Mouse (Mus musculus) C2C12 (cell line): ENCODE data around the gene Eps8l3. TPM values are rescaled to one million over a fixed set of nuclear protein-coding genes. Genes with fewer than 3 reads are reported as not detected.

Experiments used
- H3K27me3 ChIP-seq: one replicate; pipeline ENCODE4 v1.6.1; 2011; ENCODE audit not compliant: control insufficient read depth, insufficient read depth, insufficient read length
- H3K36me3 ChIP-seq: one replicate; pipeline ENCODE4 v1.6.1; 2011; ENCODE audit not compliant: control insufficient read depth, insufficient read depth
- H3K4me3 ChIP-seq: one replicate; pipeline ENCODE4 v1.5.1; 2011; ENCODE audit warnings: mild to moderate bottlenecking, control low read depth; ENCODE audit not compliant: poor library complexity, insufficient read depth, severe bottlenecking
- H3K79me2 ChIP-seq: one replicate; pipeline ENCODE4 v1.6.1; 2011; ENCODE audit not compliant: control insufficient read depth, insufficient read depth
- H3K79me3 ChIP-seq: one replicate; pipeline ENCODE4 v1.6.1; 2011; ENCODE audit warnings: low read depth, control low read depth
- H3ac ChIP-seq: one replicate; pipeline ENCODE3; 2011; ENCODE audit warnings: low read depth; ENCODE audit not compliant: control insufficient read depth, insufficient read length
- CEBPB ChIP-seq: IDR thresholded peaks from one replicate; pipeline ENCODE4 v1.6.1; 2011; ENCODE audit warnings: low read depth, mild to moderate bottlenecking, control low read depth, moderate library complexity
- CTCF ChIP-seq: IDR thresholded peaks from one replicate; pipeline ENCODE4 v1.5.1; 2011; ENCODE audit not compliant: control insufficient read depth, insufficient read depth, insufficient read length
- FOSL1 ChIP-seq: IDR thresholded peaks from one replicate; pipeline ENCODE4 v1.8.0; 2011; ENCODE audit warnings: mild to moderate bottlenecking, low read length; ENCODE audit not compliant: poor library complexity, insufficient read depth, severe bottlenecking
- MAX ChIP-seq: IDR thresholded peaks from one replicate; pipeline ENCODE4 v1.6.1; 2011; ENCODE audit warnings: mild to moderate bottlenecking, control low read depth
- MYOD1 ChIP-seq: IDR thresholded peaks from one replicate; pipeline ENCODE4 v1.6.1; 2011; ENCODE audit warnings: low read depth; ENCODE audit not compliant: control insufficient read depth, insufficient read length
- MYOG ChIP-seq: IDR thresholded peaks from one replicate; pipeline ENCODE4 v1.6.1; 2011; ENCODE audit not compliant: control insufficient read depth, insufficient read length; ENCODE audit errors: extremely low read depth
- USF1 ChIP-seq: IDR thresholded peaks from one replicate; pipeline ENCODE4 v1.6.1; 2011; ENCODE audit warnings: low read depth, mild to moderate bottlenecking, control low read depth, moderate library complexity
- polyA plus RNA-seq: library from polyadenylated mRNA; unstranded; fragments of >200 nt; fragmentation: generic; extraction: Trizol; gene quantifications from one replicate; pipeline ENCODE4 v1.2.1, GENCODE M21; 2012; ENCODE audit warnings: missing spikeins

Gene Eps8l3
- polyA plus RNA-seq, 1 experiment, result not detected

- Histone ChIP-seq H3ac (no peak overlapping the region), H3K36me3 (no peaks in the 10 kb centered on the region)
- no peak for TF ChIP-seq CTCF
- no peak for TF ChIP-seq CEBPB
- TF ChIP-seq MYOD1, result no peak
- no peak for TF ChIP-seq FOSL1
Observed at GRCm38 (mm10) chr3:107831875-107832554, 45.0 kb upstream of the Eps8l3 start.

DNA sequence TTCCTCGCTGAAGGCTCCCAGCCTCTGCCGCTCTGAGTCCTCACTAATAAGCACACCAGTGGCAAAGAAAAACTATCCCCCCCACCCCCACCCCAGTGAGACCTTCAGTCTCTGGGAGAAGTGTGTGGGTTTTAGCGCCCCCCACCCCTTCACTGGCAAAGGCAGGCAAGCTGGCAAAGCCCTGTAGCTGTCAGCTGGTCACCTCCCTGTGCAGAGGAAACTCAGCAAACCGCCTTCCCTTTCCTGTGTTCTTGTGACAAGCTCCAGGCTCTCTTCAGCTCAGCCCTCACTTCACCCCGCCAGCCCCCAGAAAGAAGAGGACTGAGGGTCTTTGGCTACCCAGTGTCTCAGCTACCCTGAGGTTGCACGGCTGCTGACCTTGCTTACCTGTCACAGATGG is 44.4 kb upstream of the Eps8l3 start:
- H3K27me3 ChIP-seq, result no peaks in the 10 kb centered on the region
- H3K79me2 ChIP-seq, result peaks cover 5% of the 10 kb centered on the region
- H3K4me3 ChIP-seq, result no peak overlapping the region
- no peak overlapping the region for H3ac ChIP-seq
- H3K79me3 ChIP-seq, result peaks cover under 1% of the 10 kb centered on the region
- TF ChIP-seq MYOD1 (no peak), USF1 (no peak), CEBPB (no peak), MYOG (no peak), FOSL1 (no peak), CTCF (no peak), MAX (no peak)
- H3K36me3 ChIP-seq, result no peaks in the 10 kb centered on the region

More at GRCm38 (mm10) chr3:107831875-107832554, 45.0 kb upstream of the Eps8l3 start:
- Histone ChIP-seq H3K79me2 (peaks cover 12% of the 10 kb centered on the region), H3K4me3 (no peak overlapping the region), H3K27me3 (no peaks in the 10 kb centered on the region), H3K79me3 (peaks cover 4% of the 10 kb centered on the region)

- H3K27me3 ChIP-seq, result no peaks in the 10 kb centered on the region
- H3ac ChIP-seq, result no peak overlapping the region
- H3K79me2 ChIP-seq, result no peaks in the 10 kb centered on the region
- no peak overlapping the region for H3K4me3 ChIP-seq
- H3K79me3 ChIP-seq, result no peaks in the 10 kb centered on the region
- TF ChIP-seq MYOD1 (no peak), CEBPB (no peak), USF1 (no peak)
- no peaks in the 10 kb centered on the region for H3K36me3 ChIP-seq
Observed at GRCm38 (mm10) chr3:107833370-107833769, 43.7 kb upstream of the Eps8l3 start.

- Histone ChIP-seq H3K79me2 (no peaks in the 10 kb centered on the region), H3K36me3 (no peaks in the 10 kb centered on the region), H3K4me3 (no peak overlapping the region), H3K79me3 (no peaks in the 10 kb centered on the region), H3K27me3 (no peaks in the 10 kb centered on the region), H3ac (no peak overlapping the region)
- TF ChIP-seq MYOD1, result no peak
Observed at GRCm38 (mm10) chr3:107833872-107834341, 43.1 kb upstream of the Eps8l3 start.

DNA sequence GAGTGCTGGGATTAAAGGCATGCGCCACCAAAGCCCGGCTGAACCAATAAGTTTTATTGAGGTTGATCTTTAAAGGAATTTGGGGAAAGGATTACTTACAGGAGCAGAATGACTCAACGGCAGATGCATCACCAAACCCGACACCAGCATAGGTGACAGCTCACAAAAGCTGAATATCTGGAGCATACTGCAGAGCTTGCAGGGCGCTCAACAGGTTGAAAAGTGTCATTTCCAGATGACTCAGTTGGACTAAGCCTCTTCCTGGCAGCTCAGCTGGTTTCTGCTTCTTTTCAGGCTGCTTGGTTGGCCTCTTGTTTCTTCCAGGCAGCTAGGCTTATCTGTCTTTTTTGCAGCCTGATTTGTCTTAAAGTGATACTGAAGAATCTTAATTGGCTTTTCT is 41.7 kb upstream of the Eps8l3 start:
- no peaks in the 10 kb centered on the region for H3K27me3 ChIP-seq
- H3K36me3 ChIP-seq, result no peaks in the 10 kb centered on the region
- H3K79me2 ChIP-seq, result no peaks in the 10 kb centered on the region
- H3ac ChIP-seq, result no peak overlapping the region
- no peaks in the 10 kb centered on the region for H3K79me3 ChIP-seq
- TF ChIP-seq FOSL1 (peak; percentile 7), MAX (no peak)
- no peak overlapping the region for H3K4me3 ChIP-seq

GRCm38 (mm10) chr3:107839855-107840254 is 37.2 kb upstream of the Eps8l3 start:
- TF ChIP-seq CEBPB (no peak), CTCF (no peak), MYOG (no peak), MYOD1 (no peak), FOSL1 (no peak)
- Histone ChIP-seq H3K79me3 (no peaks in the 10 kb centered on the region), H3ac (no peak overlapping the region), H3K36me3 (no peaks in the 10 kb centered on the region), H3K27me3 (no peaks in the 10 kb centered on the region), H3K4me3 (no peak overlapping the region), H3K79me2 (no peaks in the 10 kb centered on the region)
